Mouse (Mus musculus) liver, postnatal 0 days (tissue): ENCODE data around the gene Slc13a3. TPM values are rescaled to one million over a fixed set of nuclear protein-coding genes. Genes with fewer than 3 reads are reported as not detected.

ENCODE experiments used
- ATAC-seq: fragments of 200-750 bp; cut with Nextera tagmentation; 2 replicates; pipeline ENCODE4 v1.8.0; 2017; ENCODE audit warnings: mild to moderate bottlenecking, moderate library complexity
- DNase-seq: peaks from one replicate; pipeline ENCODE4 v3.0.0-alpha.2; 2016
- H3K27ac ChIP-seq: fragments of 300-500 bp; sonication (generic); 2 replicates; pipeline ENCODE4 v1.5.1; 2014; ENCODE audit warnings: antibody characterized with exemption, moderate library complexity, mild to moderate bottlenecking, low read depth
- H3K27me3 ChIP-seq: fragments of 300-500 bp; sonication (generic); 2 replicates; pipeline ENCODE4 v1.6.1; 2014; ENCODE audit warnings: low read length, control low read depth, mixed read lengths; ENCODE audit not compliant: insufficient read depth
- H3K36me3 ChIP-seq: fragments of 300-500 bp; sonication (generic); replicated peaks from 2 replicates; pipeline ENCODE4 v1.6.1; 2014; ENCODE audit warnings: mild to moderate bottlenecking, control low read depth, low read length, moderate library complexity, mixed read lengths; ENCODE audit not compliant: insufficient read depth
- H3K4me1 ChIP-seq: fragments of 300-500 bp; sonication (generic); 2 replicates; pipeline ENCODE4 v1.6.1; 2014; ENCODE audit warnings: antibody characterized with exemption, mild to moderate bottlenecking, control low read depth; ENCODE audit not compliant: insufficient read depth
- H3K4me2 ChIP-seq: fragments of 300-500 bp; sonication (generic); 2 replicates; pipeline ENCODE4 v1.6.1; 2014; ENCODE audit warnings: low read depth, mild to moderate bottlenecking, low read length, moderate library complexity, mixed read lengths
- H3K4me3 ChIP-seq: fragments of 300-500 bp; sonication (generic); 2 replicates; pipeline ENCODE4 v1.5.1; 2014; ENCODE audit warnings: low read depth, low read length
- H3K9ac ChIP-seq: fragments of 300-500 bp; sonication (generic); replicated peaks from 2 replicates; pipeline ENCODE4 v1.6.1; 2014; ENCODE audit warnings: mild to moderate bottlenecking, moderate library complexity
- H3K9me3 ChIP-seq: fragments of 300-500 bp; sonication (generic); 2 replicates; pipeline ENCODE4 v1.6.1; 2016; ENCODE audit warnings: mild to moderate bottlenecking, control low read depth, low read length, mixed read lengths
- CTCF ChIP-seq: sonication (generic); IDR thresholded peaks from 2 replicates; pipeline ENCODE4 v1.5.1; 2016; ENCODE audit warnings: antibody characterized with exemption, low read depth
- EP300 ChIP-seq: IDR thresholded peaks from 2 replicates; pipeline ENCODE4 v1.6.1; 2016; ENCODE audit warnings: antibody characterized with exemption, low read depth, mild to moderate bottlenecking
- WGBS: fragments of 180-500 bp; shearing (Covaris S2); extraction: QIAGEN DNeasy Blood & Tissue Kit; methylation state at CpG from one replicate; pipeline ENCODE4 v1.1.7; 2014; ENCODE audit not compliant: insufficient replicate concordance; 5-methylcytosine and 5-hydroxymethylcytosine counted together
- polyA plus RNA-seq: library from polyadenylated mRNA; unstranded; fragments of >200 nt; fragmentation: Nextera tagmentation; extraction: Ambion mirVana; gene quantifications from 2 replicates; pipeline ENCODE4 v1.2.1, GENCODE M21; 2015

Gene Slc13a3
- polyA plus RNA-seq, 1 experiment from 2014 or later: 49.5 TPM

- H3K4me1 ChIP-seq: peaks cover 7% of the 10 kb centered on the region
- DNase-seq: no peak
- 36% methylated on average over 2 of the region's 2 CpGs for WGBS
- H3K9ac ChIP-seq: no peak overlapping the region
- TF ChIP-seq CTCF: no peak
- no peak for TF ChIP-seq EP300
- H3K9me3 ChIP-seq: no peaks in the 10 kb centered on the region
- H3K36me3 ChIP-seq: peaks cover 8% of the 10 kb centered on the region
- H3K27me3 ChIP-seq: no peaks in the 10 kb centered on the region
- no peak overlapping the region for H3K4me3 ChIP-seq
- no peak overlapping the region for H3K27ac ChIP-seq
- H3K4me2 ChIP-seq: no peak overlapping the region
- no peak for ATAC-seq
Observed at GRCm38 (mm10) chr2:165494495-165494894, 21.5 kb upstream of the Slc13a3 start.

DNA sequence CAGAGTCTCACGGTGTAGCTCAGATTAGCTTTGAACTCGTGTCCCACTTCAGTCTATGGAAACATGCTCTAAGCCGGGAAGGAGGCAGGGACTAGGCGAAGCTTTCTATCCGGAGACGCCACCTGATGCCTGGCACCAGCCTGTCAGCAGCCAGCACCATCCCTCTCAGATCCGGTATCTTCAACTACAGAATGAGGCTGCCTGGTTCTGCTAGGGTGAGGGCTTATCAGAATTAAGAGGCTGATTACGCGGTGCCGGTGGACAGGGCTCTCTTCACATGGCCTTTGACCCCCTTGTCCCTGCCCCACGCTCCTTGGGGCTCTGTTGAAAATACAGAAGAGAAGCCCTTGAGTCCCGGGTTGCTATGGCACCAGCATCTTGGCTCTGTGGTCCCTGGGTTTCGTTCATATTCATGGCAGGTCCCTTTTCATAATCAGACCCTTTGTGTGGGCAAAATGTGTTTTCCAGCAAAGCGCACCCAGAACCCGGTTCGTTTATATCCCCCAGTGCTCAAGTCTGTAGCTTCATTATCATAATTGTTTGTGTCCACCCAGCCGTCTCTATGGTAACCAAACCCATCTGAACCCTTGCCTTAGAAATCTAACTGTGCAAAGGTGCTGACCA is 20.7 kb upstream of the Slc13a3 start:
- WGBS: 28% methylated on average over 17 of the region's 17 CpGs
- ATAC-seq: peak; percentile 7; the same call in 1 of the 2 replicates
- no peak for DNase-seq

GRCm38 (mm10) chr2:165492648-165493553 is 19.9 kb upstream of the Slc13a3 start, which contains the start of gene Trp53rka:
Gene Trp53rka, minus strand, starts transcription at chr2:165493324.
- ATAC-seq (peak; percentile 91), DNase-seq (peak; percentile 83)
- peak within 1 kb of the TSS; percentile 68 for H3K4me3 ChIP-seq
- under 1% methylated on average over 82 of the region's 84 CpGs for WGBS
- peaks cover 7% of the 10 kb centered on the region for H3K4me1 ChIP-seq
- H3K9ac ChIP-seq: peak within 1 kb of the TSS; percentile 82
- TF ChIP-seq EP300: no peak
- 0 out of 2 replicates have a peak, but pooled peaks have one; percentile 7 for TF ChIP-seq CTCF
- H3K9me3 ChIP-seq: no peaks in the 10 kb centered on the region
- H3K36me3 ChIP-seq: peaks cover 8% of the 10 kb centered on the region
- H3K4me2 ChIP-seq: peak within 1 kb of the TSS; percentile 70
- no peaks in the 10 kb centered on the region for H3K27me3 ChIP-seq
- H3K27ac ChIP-seq: peak within 1 kb of the TSS; percentile 71

More for the DNA sequence above, 20.7 kb upstream of the Slc13a3 start:
- Histone ChIP-seq H3K4me1 (peaks cover 7% of the 10 kb centered on the region), H3K27ac (peak overlapping the region; percentile 71; the same call in 1 of the 2 replicates), H3K9me3 (no peaks in the 10 kb centered on the region), H3K27me3 (no peaks in the 10 kb centered on the region), H3K4me3 (peak overlapping the region; percentile 68), H3K4me2 (peak overlapping the region; percentile 70), H3K36me3 (peaks cover 8% of the 10 kb centered on the region), H3K9ac (peak overlapping the region; percentile 82)
- TF ChIP-seq CTCF: no peak

GRCm38 (mm10) chr2:165486881-165487535 is 14.0 kb upstream of the Slc13a3 start:
- no peak overlapping the region for H3K9ac ChIP-seq
- peaks cover 8% of the 10 kb centered on the region for H3K36me3 ChIP-seq
- TF ChIP-seq EP300 (no peak), CTCF (peak; percentile 91)
- H3K27me3 ChIP-seq: no peaks in the 10 kb centered on the region
- DNase-seq: peak; percentile 66
- no peaks in the 10 kb centered on the region for H3K9me3 ChIP-seq
- H3K27ac ChIP-seq: no peak overlapping the region
- H3K4me1 ChIP-seq: 0 out of 2 replicates have a peak, but pooled peaks cover under 1% of the 10 kb centered on the region
- peak; percentile 59 for ATAC-seq
- no peak overlapping the region for H3K4me2 ChIP-seq
- no peak overlapping the region for H3K4me3 ChIP-seq
- WGBS: 13% methylated on average over 8 of the region's 8 CpGs

- 70% methylated on average over 5 of the region's 5 CpGs for WGBS
- Histone ChIP-seq H3K27me3 (no peaks in the 10 kb centered on the region), H3K36me3 (peaks cover 8% of the 10 kb centered on the region), H3K4me2 (no peak overlapping the region), H3K27ac (no peak overlapping the region), H3K9ac (no peak overlapping the region), H3K4me3 (no peak overlapping the region), H3K9me3 (no peaks in the 10 kb centered on the region), H3K4me1 (no peaks in the 10 kb centered on the region)
- DNase-seq: no peak
- no peak for ATAC-seq
- no peak for TF ChIP-seq EP300
- TF ChIP-seq CTCF: no peak
Observed at GRCm38 (mm10) chr2:165486401-165486800, 13.4 kb upstream of the Slc13a3 start.

DNA sequence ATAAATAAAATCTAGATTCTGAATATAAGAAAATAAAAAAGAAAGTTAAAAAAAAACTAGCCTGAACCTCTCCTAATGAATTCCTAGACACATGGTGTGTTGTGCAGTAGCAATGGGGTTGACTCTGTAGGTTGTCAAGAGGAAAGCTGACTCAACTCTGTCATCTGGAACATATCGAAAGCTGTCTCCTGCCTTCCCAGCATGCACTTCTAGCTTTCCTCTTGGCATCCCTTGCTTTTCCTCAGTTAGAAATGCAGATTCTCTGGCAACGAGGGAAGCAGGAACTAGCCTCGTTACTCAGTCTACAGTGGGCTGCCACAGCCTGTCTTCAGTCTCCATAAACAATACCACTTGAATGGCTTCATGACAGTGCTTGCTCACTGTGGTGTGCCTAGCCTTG is 12.8 kb upstream of the Slc13a3 start:
- peaks cover 8% of the 10 kb centered on the region for H3K36me3 ChIP-seq
- H3K4me3 ChIP-seq: no peak overlapping the region
- DNase-seq (no peak), ATAC-seq (no peak)
- no peak overlapping the region for H3K9ac ChIP-seq
- no peaks in the 10 kb centered on the region for H3K9me3 ChIP-seq
- H3K27ac ChIP-seq: no peak overlapping the region
- WGBS: 63% methylated on average over 3 of the region's 3 CpGs
- TF ChIP-seq CTCF (no peak), EP300 (no peak)
- no peaks in the 10 kb centered on the region for H3K4me1 ChIP-seq
- no peak overlapping the region for H3K4me2 ChIP-seq
- no peaks in the 10 kb centered on the region for H3K27me3 ChIP-seq
